Mouse (Mus musculus) thymus, adult 2 months (tissue): Measurements from ENCODE around the gene Rab30. TPM values are rescaled to one million over a fixed set of nuclear protein-coding genes. Genes with fewer than 3 reads are reported as not detected.

Experiments used
- DNase-seq: peaks from one replicate; pipeline ENCODE4 v3.0.0; 2021
- H3K27ac ChIP-seq: fragments of 200-500 bp; 2 replicates; pipeline ENCODE4 v1.5.1; 2012; ENCODE audit warnings: low read length, control low read depth; ENCODE audit not compliant: control insufficient read depth, insufficient read depth
- H3K27me3 ChIP-seq: fragments of 200-500 bp; 2 replicates; pipeline ENCODE4 v1.6.1; 2012; ENCODE audit warnings: mild to moderate bottlenecking, low read length, moderate library complexity, mixed read lengths; ENCODE audit not compliant: control insufficient read depth, insufficient read depth
- H3K36me3 ChIP-seq: fragments of 200-500 bp; 2 replicates; pipeline ENCODE4 v1.6.1; 2012; ENCODE audit warnings: mild to moderate bottlenecking, low read length, moderate library complexity; ENCODE audit not compliant: control insufficient read depth, insufficient read depth
- H3K4me1 ChIP-seq: fragments of 200-500 bp; replicated peaks from 2 replicates; pipeline ENCODE4 v1.6.1; 2012; ENCODE audit warnings: low read length; ENCODE audit not compliant: control insufficient read depth, insufficient read depth
- H3K4me3 ChIP-seq: fragments of 200-500 bp; 2 replicates; pipeline ENCODE4 v1.5.1; 2012; ENCODE audit warnings: mild to moderate bottlenecking, low read length, control low read depth, moderate library complexity; ENCODE audit not compliant: control insufficient read depth, insufficient read depth
- CTCF ChIP-seq: fragments of 200-500 bp; IDR thresholded peaks from 2 replicates; pipeline ENCODE4 v1.5.1; 2012; ENCODE audit warnings: mild to moderate bottlenecking, control low read depth, low read length, moderate library complexity, borderline replicate concordance; ENCODE audit not compliant: control insufficient read depth, poor library complexity, insufficient read depth; ENCODE audit errors: extremely low read depth
- POLR2A ChIP-seq: fragments of 200-500 bp; IDR thresholded peaks from 2 replicates; pipeline ENCODE4 v1.6.1; 2012; ENCODE audit warnings: mild to moderate bottlenecking, low read length, control low read depth, moderate library complexity; ENCODE audit not compliant: control insufficient read depth, poor library complexity, insufficient read depth; ENCODE audit errors: extremely low read depth
- WGBS: fragments of 180-500 bp; shearing (Covaris S2); methylation state at CpG from one replicate; pipeline ENCODE4 v1.1.7; 2018; 5-methylcytosine and 5-hydroxymethylcytosine counted together
- polyA plus RNA-seq: library from polyadenylated mRNA; depleted of rRNA; stranded (reverse); fragments of >200 nt; gene quantifications from 2 replicates; pipeline ENCODE4 v1.2.3, GENCODE M21; 2012

Rab30 gene
- polyA plus RNA-seq, 1 experiment, result 1.1 TPM

DNA sequence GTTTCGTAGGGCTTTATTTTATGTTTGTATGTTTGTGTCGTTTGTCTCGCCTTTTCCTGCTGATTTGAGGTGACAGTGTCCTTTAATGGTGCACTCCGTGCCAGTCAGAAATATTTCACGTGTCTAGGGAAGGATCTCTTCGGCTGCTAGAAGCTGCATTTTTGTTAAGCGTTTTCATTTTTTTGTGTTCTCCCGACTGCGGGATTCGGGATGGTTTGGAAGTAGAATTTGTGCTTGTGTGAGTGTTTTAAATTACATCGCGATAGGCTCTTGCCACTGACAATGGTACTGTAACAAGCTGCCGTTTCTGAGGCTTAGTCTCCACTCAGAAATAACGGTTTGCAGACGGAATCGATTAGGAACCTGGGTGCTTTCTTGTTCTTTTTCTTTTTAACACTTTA is 938 bp downstream of the Rab30 start:
- H3K27ac ChIP-seq, result no peak overlapping the region
- 2% methylated on average over 16 of the region's 16 CpGs for WGBS
- no peak overlapping the region for H3K4me3 ChIP-seq
- DNase-seq, result no peak
- H3K4me1 ChIP-seq, result peaks cover 5% of the 10 kb centered on the region
- peaks cover 5% of the 10 kb centered on the region; the same call in 1 of the 2 replicates for H3K36me3 ChIP-seq
- H3K27me3 ChIP-seq, result peaks cover 10% of the 10 kb centered on the region
- TF ChIP-seq POLR2A (no peak), CTCF (no peak)

DNA sequence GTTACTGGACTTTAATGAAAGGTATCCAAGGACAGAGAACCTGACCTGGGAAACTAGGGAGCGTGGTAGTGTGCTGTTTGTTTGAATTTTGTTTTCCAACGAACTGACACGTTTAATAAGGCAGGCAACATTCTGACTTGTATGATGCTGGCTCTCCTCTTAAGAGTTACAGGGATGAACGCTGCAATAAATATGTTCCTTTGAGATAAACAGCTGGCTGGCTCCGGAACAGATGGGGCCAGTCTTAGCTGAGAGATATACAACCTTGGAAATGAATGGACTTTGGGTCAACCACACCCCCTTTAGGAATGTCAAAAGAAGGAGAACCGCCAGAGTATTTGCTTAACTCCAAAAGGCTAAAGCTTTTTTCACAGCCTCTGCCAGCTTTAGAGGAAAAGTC is 1.4 kb downstream of the Rab30 start:
- DNase-seq, result no peak
- 7% methylated on average over 6 of the region's 6 CpGs for WGBS
- H3K27ac ChIP-seq, result no peak overlapping the region

DNA sequence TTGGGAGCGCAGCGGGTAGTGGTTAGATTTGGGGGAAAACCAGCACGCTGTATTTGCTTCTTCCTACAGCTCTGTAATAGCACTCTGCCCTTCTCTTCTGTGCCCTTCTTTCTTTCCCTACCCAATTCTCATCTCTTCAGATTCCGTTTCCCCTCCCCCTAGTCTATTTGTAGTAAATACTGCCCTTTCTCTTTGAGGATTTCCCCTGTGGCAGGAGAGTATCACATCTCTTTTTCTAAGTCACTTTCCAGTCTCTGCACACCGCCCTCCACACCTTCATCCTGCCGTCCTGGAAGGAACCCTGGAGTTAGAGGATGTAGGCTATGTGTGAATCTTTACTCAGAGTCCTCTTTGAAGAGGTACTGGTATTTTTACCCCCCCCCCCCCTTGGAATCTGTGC is 1.9 kb downstream of the Rab30 start:
- 35% methylated on average over 6 of the region's 6 CpGs for WGBS
- H3K27me3 ChIP-seq, result peaks cover 10% of the 10 kb centered on the region
- DNase-seq, result no peak
- H3K4me3 ChIP-seq, result no peak overlapping the region
- no peaks in the 10 kb centered on the region; the same call in 1 of the 2 replicates for H3K36me3 ChIP-seq
- peaks cover 5% of the 10 kb centered on the region for H3K4me1 ChIP-seq
- TF ChIP-seq CTCF (no peak), POLR2A (no peak)
- H3K27ac ChIP-seq, result no peak overlapping the region

More for the DNA sequence above, 1.4 kb downstream of the Rab30 start:
- H3K36me3 ChIP-seq, result peaks cover 4% of the 10 kb centered on the region; the same call in 1 of the 2 replicates
- TF ChIP-seq POLR2A (no peak), CTCF (no peak)
- no peak overlapping the region for H3K4me3 ChIP-seq
- peaks cover 5% of the 10 kb centered on the region for H3K4me1 ChIP-seq
- peaks cover 10% of the 10 kb centered on the region for H3K27me3 ChIP-seq

GRCm38 (mm10) chr7:92750395-92750794 is 9.0 kb downstream of the Rab30 start:
- H3K27me3 ChIP-seq, result no peaks in the 10 kb centered on the region
- WGBS, result 74% methylated on average over 2 of the region's 2 CpGs
- no peaks in the 10 kb centered on the region for H3K36me3 ChIP-seq
- TF ChIP-seq POLR2A (no peak), CTCF (no peak)
- no peak for DNase-seq
- H3K27ac ChIP-seq, result no peak overlapping the region
- H3K4me1 ChIP-seq, result no peaks in the 10 kb centered on the region
- H3K4me3 ChIP-seq, result no peak overlapping the region

GRCm38 (mm10) chr7:92758067-92758466 is 16.7 kb downstream of the Rab30 start:
- Histone ChIP-seq H3K36me3 (no peaks in the 10 kb centered on the region), H3K27me3 (no peaks in the 10 kb centered on the region), H3K4me1 (no peaks in the 10 kb centered on the region), H3K27ac (no peak overlapping the region), H3K4me3 (no peak overlapping the region)
- DNase-seq, result no peak
- TF ChIP-seq POLR2A, result no peak
- TF ChIP-seq CTCF, result no peak
- 49% methylated on average over 5 of the region's 5 CpGs for WGBS

DNA sequence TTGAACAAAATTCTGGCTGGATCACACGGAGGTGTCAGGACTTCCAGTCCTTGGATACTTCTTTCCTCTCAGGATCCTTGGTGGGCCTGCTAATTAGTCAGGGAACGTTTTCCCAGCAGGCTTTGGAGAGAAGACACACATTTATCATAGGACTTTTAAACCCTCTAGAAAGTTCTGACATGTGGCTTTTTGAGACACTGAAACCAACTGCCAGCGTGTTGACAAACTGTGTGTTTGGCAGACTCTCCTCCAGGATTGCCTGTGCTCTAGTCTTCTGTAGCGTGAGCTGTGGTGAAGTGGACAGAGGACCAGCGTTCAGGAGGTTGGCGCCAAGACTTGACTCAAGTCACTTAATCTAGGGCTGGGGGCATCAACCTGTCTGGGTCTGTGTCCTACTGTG is 19.2 kb downstream of the Rab30 start:
- WGBS, result 89% methylated on average over 6 of the region's 6 CpGs
- TF ChIP-seq CTCF (no peak), POLR2A (no peak)
- H3K27ac ChIP-seq, result no peak overlapping the region

GRCm38 (mm10) chr7:92761161-92761560 is 19.8 kb downstream of the Rab30 start:
- TF ChIP-seq CTCF, result no peak
- TF ChIP-seq POLR2A, result no peak
- DNase-seq, result no peak

More for the DNA sequence above, 19.2 kb downstream of the Rab30 start:
- Histone ChIP-seq H3K36me3 (no peaks in the 10 kb centered on the region), H3K4me3 (no peak overlapping the region), H3K4me1 (no peaks in the 10 kb centered on the region), H3K27me3 (no peaks in the 10 kb centered on the region)
- DNase-seq, result no peak

More at GRCm38 (mm10) chr7:92761161-92761560, 19.8 kb downstream of the Rab30 start:
- Histone ChIP-seq H3K4me1 (no peaks in the 10 kb centered on the region), H3K36me3 (no peaks in the 10 kb centered on the region), H3K27ac (no peak overlapping the region), H3K27me3 (no peaks in the 10 kb centered on the region), H3K4me3 (no peak overlapping the region)
- 93% methylated on average over 9 of the region's 9 CpGs for WGBS
